Mouse (Mus musculus): Measurements from ENCODE around the gene Zdhhc3.

The Zdhhc3 gene

DNA sequence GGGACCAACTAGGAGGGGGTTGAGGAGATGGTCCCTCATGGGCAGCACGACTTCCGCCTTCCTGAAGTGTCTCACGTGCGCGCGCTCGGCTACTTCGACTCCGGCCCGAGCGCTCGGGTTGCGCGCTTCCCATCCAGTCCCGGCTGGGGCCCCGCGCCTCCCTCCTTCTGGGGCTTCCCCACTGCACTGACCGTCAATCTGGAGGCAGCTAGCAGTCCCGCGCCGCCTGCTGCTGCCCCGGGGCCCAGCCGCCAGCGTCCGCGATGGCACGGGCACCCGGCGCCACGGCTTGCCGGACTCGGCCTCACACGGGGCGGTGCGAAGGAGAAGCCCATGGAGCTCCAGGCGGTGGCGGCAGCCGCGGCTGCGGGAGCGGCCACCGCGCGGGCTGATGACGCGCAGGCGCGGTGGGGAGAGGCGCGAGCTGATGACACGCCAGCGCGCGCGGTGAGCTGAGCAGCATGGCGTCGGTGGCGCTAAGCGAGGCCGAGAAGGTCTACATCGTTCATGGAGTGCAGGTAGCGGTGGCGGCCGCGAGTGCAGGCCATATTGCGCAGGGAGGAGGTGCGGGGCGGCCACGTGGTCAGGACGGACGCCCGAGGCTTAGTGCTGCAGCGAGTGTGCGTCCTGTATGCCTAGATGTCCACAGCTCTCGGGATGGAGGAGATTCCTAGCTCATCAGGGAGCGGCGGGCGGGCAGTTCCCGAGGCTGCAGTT, at the start of gene Zdhhc3, which contains the start of gene Exosc7:
TSS of gene Zdhhc3 (minus strand) at position 401 of the 717 bp plus-strand sequence.
TSS of gene Exosc7 (plus strand) at position 411 of the 717 bp plus-strand sequence.
- DNase-seq = peak; percentile 91

DNA sequence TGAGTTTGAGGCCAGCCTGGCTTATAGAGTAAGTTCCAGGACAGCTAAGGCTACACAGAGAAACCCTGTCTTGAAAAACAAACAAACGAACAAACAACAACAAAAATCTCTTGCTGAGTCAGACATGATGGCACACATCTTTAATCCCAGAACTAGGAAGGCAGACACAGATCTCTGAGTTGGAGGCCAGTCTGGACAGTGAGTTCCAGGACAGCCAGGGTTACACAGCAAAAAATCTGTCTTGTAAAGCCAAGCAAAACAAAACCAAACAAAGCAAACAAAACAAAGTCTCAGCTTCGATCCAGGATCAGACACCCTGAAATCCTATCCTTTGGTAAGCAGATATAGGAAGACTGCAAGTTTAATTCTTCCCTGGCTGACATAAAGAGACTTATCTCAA, 48.8 kb upstream of the Zdhhc3 start:
- no peak for DNase-seq

DNA sequence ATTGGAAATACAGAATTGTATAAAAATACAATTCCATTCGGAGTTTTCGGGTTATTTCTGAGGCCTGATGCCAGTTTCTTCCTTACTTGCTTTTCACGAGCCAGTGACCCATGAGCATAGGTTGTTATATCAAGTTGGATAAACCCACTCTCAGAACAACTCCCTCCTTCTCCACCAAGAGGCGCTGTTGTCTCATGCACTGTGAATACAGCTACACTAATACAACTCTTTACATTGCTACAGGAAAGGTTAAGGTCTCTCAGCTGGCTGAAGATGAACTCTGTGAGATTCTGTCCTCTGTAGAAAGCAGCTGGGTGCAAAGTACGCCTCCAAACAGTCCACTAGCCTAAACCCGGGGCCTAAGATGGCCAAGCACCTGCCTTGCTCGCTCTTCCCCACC, 46.3 kb upstream of the Zdhhc3 start:
- DNase-seq = peak; percentile 78

DNA sequence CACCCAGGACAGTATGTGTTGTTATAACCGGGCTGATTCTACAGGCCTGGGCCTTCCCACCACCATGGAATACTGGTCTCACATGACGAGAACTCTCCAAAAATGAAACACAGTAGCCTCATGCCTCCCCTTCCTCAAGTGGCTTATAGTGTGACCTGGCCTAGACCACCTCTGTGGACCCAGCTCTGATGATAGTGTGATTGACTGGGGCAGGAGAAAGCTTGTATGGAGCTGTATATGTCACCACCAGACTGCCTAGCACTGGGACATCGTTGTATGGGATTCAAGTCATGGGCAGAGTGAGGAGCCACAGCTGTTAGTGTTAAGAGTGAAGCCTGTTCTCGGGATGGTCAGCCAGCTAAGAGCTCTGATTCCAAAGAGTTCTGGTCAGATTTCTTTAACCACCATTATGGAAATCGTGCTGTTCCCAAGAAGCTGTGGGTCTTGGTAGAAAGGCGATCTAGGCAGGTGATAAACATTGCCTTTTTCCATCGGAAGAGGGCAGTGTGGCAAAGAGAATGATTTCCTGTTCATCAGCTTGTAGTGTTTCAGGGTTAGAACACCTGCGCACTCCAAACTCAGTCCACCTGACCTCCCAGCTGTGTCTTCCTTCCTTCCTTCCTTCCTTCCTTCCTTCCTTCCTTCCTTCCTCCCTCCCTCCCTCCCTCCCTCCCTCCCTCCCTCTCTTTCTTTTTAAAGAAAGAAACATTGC, 45.3 kb upstream of the Zdhhc3 start:
- peak; percentile 46 for DNase-seq

DNA sequence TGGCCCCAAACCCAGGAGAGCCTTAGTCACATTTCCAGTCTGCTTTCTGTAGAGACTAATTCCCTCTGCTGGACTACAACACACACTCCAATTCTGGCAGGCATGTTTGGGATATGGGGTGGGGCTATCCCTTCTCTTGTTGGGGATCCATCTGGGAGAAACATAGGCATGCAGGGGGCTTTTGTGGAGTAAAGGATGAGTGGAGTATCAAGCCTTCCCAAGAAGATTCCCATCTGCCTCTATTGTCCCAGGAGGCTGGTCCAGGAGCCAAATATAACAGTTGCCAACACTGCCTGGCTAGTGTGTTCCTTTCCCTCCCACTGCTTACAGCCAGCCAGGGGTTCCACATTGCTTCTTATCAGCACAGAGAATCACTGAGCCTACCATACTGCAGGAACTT, 44.7 kb upstream of the Zdhhc3 start:
- no peak for DNase-seq

DNA sequence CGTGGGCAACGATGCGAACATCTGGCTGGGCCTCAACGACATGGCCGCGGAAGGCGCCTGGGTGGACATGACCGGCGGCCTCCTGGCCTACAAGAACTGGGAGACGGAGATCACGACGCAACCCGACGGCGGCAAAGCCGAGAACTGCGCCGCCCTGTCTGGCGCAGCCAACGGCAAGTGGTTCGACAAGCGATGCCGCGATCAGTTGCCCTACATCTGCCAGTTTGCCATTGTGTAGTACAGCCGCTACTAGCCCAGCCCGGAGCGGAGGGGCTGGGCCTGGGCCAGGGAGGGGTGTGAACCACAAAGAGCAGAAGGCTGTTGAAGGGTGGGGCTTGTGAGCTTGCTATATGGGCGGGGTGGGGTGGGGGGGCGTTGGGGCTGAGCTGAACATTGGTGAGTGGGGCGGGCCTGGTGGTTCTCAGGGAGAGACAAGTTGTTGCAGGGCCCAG, 43.9 kb upstream of the Zdhhc3 start:
- peak; percentile 51 for DNase-seq

DNA sequence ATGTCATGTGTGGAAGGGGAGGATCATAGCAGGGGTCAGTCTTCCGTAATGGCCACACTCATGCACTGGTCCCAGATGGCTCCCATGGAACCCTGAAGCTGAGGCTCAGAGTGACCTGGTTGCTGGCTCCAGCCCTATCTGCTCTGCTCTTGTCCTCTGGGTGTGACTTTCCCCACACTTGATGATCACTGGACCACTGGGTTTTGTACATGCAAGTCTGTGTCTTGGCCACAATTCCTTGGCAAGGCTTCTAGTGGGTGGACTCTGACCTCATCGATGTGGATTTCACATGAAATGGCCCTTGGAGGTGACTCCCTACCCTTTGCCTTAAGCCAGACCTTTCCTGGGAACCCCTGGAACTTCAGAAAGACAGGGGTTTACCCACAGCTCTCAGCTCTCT, 40.1 kb upstream of the Zdhhc3 start:
- DNase-seq = peak; percentile 33

DNA sequence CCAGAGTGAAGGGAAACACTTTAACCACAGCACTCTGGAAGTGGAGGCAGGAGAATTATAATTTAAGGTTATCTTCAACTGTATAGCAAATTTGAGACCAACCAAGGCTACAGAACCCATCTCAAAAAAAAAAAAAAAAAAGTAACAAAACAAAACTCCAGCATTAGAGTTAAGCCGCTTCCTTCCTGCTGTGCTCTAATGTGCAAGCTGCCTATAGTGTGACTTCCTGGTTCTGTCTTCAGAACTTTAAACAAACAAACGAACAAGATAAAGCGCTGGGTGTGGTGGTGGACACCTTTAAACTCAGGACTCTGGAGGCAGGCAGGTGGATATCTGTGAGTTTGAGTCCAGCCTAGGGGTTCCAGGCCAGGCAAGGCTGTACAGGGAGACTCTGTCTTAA, 39.0 kb upstream of the Zdhhc3 start:
- DNase-seq = no peak

DNA sequence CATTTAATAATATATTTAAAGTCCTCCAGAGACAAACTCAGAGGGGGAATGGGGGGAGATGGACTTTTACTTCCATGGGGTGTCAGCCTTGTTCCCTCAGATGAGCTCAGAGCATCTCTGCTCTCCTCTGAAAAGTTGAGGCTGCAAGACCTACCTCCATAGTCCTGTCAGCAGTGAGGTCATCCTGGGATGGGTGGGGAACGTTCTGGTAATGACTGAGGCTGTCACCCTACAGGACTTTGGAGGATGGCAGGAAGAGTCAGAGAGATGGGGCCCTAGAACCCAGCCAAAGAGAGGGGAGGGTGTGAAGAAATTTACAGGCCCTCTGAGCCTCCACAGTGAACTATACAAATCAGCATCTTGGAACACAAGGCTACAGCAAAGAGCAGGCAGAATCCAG, 38.6 kb upstream of the Zdhhc3 start:
- DNase-seq = no peak

DNA sequence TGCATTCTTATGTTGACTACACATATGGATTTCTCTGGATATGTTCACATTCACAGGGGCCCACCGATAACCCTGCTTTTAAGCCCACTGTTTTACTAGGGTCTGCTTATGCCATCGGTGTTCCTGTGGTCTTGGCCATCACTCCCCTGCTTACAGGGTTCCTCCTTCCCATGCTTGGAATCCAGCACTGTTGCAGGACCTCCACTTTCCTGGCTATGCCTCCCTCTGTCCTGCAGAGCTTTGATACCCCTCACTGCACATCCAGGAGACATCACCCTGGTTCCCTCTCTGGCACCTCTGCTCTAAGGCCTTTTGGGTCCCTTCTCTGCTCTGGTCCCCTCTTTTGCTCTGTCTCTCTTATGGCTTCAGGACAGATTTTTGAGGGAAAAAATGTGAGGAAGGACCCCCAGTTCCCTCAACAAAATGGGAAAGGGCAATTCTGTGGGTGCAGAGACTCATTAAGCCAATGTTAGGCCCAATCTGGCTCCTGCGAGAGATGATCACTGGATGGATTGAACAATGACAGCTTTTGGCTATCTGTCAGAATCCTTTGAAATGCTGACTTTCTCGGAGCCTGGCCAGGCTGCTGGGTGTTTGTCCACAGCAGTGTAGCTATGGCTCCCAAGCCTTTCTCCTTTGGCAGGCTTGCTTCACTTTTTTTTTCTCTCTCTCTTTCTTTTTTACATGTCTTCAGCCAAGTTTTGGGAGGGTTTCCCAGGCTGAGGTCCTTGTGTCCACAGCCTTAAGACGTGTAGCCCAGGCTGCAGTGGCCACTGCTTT, 37.4 kb upstream of the Zdhhc3 start, which contains the start of gene Clec3b:
TSS of gene Clec3b (plus strand) at position 706 of the 780 bp plus-strand sequence.
- DNase-seq = no peak

DNA sequence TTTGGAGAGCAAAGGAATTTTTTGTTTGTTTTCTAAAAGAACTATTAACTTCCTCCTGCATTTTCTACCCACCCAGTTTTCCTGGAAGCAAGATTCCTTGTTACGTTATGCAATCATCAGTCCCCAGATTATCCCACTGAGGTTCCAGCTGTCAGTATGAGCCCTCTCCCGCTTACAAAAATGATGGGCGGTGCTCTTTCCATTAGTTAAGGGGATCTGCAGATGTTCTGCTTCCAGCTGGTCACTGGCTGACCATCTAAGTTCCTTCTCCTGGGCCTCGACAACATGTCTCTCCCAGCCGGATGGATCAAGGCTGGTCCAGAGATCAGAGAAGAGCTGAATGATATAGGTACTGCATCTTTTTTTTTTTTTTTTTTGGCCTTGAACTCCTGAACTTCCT, 35.4 kb upstream of the Zdhhc3 start:
- no peak for DNase-seq

DNA sequence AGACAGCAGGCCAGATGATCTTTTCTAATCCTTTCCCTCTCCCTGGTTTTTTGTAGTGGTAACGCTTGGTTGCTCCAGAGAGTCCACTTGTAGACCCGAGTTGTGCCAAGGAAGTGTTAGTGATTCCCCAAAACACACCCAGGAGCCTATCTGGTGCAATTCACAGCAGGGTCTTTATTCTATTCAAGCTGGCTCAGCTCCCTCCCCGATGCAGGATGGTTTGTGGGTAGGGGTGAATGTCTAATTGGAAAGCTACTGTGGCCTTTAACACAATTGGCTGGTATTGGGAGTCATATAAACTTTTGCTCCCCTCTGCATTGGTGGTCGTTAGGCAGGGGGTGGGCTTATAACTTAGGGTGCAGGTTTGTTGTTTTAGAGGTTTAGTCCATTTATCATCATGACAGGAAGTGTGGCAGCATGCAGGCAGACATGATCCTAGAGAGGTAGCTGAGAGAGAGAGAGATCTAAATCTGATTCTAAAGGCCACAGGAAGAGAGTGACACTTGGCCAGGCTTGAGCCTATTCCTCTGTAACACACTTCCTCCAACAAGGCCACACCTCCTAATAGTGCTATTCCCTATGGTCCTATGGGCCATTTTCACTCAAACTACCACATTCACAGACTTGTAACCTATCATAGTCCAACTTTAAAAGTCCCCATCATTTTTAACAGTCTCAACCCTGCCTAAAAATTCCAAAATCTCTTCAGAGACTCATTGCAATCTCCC, 27.0 kb upstream of the Zdhhc3 start:
- no peak for DNase-seq

DNA sequence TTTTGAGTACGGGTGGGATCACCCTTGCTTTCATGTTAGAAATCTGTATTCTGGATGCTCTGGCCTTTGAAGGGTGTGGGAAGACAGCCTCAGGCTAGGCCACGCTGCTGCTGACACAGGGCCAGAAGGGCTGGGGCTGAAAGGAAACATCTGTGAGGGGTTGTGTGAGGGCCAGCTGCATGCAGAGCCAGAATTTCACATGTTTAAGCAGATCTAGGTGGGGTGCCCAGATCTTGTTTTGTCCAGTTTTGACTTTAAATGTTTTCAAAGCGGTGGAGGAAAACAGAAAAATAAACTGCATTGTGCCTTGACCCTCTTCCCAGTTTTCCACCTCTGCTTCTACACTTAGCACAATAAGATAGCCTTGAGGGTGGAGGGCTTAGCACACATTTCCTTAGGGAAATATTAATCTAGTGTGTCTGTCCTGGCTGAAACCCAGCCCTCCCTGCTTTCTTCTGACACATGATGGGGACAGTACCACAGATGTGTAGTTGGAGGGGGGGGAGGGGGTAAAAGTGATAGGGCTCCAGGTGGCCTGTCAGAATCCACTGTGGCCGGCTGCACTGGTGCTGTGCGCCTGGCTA, 26.0 kb upstream of the Zdhhc3 start:
- peak; percentile 49 for DNase-seq

DNA sequence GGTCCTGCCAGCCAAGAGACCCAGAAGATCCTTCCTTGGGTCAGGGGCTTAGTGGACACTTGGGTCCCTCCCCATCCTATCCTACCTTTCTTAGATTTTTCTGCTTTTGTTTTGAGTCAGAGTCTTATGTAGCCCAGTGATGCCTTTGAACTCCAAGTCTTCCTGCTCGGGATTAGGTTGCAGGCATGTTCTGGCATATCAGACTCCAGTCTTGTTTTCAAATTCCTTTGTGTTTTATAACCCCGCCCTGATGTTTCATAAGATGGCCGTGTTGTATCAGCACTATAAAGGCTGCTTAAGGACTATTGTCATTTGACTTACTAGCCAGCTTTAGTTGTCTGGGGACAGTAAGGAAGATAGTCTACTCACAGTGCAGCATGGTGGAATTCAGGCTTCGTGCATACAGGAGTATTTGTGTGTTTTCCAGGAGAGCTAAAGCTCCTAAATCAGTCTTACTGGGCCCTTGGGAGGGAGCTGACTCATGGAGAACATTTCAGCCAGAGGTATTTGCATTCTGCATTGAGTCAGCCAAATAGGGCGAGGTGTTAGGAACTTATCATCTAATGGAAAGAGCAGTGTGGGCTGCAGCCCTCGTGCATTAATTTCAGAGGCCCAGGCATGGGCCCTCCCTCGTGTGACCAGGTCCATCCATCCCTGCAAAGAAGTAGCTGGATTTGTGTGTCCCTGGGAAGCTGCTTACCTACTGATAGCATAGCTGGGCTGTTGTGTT, 24.1 kb upstream of the Zdhhc3 start:
- no peak for DNase-seq

DNA sequence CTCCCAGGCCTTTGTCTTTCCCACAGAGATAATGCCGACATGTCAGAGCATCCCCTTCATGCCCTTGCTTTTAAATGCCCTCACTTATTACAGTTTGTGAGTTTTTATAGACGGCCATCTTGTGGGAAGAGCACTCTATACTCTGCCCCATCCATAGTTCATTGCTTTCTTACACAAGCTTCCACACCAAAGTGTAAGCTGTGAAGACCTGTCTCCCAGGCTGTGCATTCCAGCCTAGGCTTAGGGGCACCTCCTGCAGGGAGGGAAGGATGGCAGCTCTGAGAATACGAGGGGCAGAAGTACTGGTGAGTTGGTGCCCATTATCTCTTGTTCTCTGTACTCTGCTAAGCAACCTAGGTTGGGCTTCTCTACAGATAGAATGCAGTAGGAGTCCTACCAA, 20.0 kb upstream of the Zdhhc3 start:
- DNase-seq = no peak

DNA sequence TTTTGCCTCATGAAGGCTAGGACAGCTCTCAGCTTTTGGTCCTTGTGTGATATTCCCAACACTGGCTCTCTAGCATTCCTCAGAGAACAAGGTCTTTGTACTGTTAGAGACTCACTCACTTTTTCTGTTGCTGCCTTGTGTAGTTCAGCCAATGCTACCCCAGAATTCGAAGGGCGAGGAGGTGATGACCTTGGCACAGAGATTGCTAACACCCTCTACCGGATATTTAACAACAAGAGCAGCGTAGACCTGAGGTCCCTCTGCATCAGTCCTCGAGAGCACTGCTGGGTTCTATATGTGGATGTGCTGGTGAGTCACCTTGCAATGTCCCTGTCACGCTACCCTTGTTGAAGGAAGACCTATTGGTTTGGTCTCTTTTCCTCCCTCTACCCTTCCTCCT, 14.7 kb upstream of the Zdhhc3 start:
- no peak for DNase-seq

DNA sequence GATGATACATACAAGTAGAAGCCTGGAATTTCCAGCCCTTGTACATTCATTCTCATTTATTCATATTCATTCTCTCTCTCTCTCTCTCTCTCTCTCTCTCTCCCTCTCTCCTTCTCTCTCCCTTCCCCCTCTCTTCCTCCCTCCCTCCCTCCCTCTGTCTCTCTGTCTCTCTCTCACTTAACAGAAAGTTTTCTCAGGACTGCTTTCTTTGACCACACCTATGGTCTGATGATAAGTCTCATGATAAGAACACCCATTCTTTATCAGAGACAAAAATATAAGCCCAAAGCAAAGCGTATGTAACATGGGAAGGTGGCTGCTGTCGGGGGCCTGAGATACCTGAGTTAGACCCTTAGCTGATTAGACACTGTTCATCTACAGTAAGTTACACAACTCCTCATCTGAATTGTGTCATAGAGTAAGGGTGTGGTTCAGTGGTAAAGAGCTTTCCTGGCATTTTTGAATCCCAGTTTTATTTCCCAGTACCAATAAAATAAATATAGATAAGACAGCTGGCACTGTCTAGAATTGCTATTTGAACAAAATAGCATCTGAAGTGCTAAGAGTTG, 11.5 kb upstream of the Zdhhc3 start:
- no peak for DNase-seq

DNA sequence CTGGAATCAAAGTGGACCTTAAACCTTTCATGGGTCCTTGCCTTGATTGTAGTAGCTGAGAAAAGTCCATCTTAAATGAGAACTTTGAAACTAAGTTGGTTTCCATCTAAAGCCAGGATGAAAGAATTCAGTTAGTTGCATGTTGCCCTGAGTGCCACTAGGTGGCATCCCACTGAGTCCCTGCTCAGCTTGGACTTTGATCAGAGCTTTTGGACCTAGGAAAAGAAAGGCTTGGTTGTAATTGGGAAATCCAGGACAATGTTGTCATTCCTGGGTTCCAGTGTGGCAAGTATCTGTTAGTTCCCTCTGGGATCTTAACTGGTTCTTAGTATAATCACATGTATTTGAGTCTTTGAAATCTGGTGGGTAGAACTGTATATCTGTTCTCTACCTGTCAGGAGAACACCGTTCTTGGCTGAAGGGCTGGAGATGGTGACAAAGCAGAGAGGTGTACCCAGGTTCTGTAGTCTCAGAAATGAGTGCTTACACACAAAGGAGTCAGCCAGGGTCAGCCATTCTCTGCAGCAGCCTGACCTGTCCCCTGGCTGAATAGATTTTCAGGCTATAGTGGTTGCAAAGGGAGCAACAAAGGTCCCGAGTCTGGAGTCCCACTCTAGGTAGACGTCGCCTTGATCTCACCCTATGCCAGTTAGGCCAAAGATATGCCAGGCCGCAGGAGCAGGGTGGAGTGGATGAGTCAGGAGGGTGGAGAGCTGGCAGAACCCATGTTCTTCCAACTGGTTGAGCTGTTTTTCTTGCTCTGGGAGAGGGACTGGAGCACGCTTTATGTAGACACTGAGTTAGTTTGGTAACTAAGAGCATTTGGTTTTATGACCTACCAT, 10.8 kb upstream of the Zdhhc3 start:
- DNase-seq = no peak

DNA sequence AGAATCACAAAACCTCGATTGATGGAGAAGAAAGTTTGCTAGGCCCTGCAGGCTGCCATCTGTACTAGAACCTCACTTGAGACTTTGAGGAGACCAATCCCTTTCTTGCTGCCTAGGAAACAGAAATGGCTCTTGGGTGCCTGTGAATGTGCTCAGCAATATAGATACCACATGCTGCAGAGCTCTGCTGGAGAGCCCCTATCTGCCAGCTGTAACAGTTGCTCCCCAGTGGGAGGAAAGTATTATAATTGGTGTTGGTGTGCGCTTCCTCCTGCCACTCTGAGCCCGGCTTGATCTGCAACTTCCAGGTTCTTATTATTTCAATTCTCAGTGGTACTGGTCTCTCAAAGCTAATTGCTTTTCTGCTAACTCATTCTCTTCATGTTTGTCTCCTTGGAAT, 10.0 kb upstream of the Zdhhc3 start:
- DNase-seq = no peak

DNA sequence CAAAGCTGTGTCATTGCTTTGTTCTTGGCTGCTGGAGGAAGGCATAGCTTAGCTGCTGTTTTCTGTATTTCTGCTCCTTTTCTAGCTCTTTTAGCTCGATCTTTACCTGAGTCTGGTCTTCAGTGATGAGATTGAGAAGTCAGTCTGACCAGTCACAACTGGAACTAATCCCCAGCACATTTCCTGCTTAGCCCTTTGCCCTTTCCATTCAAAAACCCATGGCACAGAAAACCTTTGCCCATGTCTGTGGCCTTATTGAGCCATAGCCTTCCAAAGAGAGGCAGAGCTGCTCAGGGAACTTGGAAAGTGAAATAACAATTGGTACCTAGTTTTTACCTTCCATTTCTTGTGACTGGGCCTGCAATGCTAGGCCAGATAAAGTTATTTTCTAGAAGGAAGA, 2.6 kb upstream of the Zdhhc3 start:
- no peak for DNase-seq

All from kidney, adult 18-20 months (tissue).